Mouse (Mus musculus) bone marrow macrophage, adult 2 months (primary cell): ENCODE data around the gene Cry1. TPM values are rescaled to one million over a fixed set of nuclear protein-coding genes. Genes with fewer than 3 reads are reported as not detected.

Experiments
- H3K27ac ChIP-seq: 2 replicates; pipeline ENCODE4 v1.5.1; 2012; ENCODE audit warnings: low read depth, low read length; ENCODE audit not compliant: insufficient read depth
- H3K4me1 ChIP-seq: 2 replicates; pipeline ENCODE4 v1.6.1; 2012; ENCODE audit warnings: low read length; ENCODE audit not compliant: control insufficient read depth, insufficient read depth
- H3K4me3 ChIP-seq: 2 replicates; pipeline ENCODE4 v1.5.1; 2012; ENCODE audit warnings: mild to moderate bottlenecking, low read length, moderate library complexity; ENCODE audit not compliant: insufficient read depth
- CTCF ChIP-seq: IDR thresholded peaks from 2 replicates; pipeline ENCODE4 v1.5.1; 2012; ENCODE audit warnings: low read depth, mild to moderate bottlenecking, low read length, moderate library complexity
- POLR2A ChIP-seq: IDR thresholded peaks from 2 replicates; pipeline ENCODE4 v1.6.1; 2012; ENCODE audit warnings: mild to moderate bottlenecking, low read depth, low read length, borderline replicate concordance
- polyA plus RNA-seq: library from polyadenylated mRNA; stranded (reverse); fragments of >200 nt; gene quantifications from 2 replicates; pipeline ENCODE4 v1.2.4, GENCODE M21; 2012; ENCODE audit not compliant: missing spikeins, insufficient read depth, insufficient read length

Cry1 gene
- polyA plus RNA-seq, 1 experiment, result 3.6 TPM

GRCm38 (mm10) chr10:85127395-85128287 lies 57.2 kb downstream of the Cry1 start, which contains the start of gene Mterf2:
Mterf2 (minus strand) TSS chr10:85128027.
- Histone ChIP-seq H3K4me3 (peak within 1 kb of the TSS; percentile 52), H3K4me1 (peaks cover 17% of the 10 kb centered on the region), H3K27ac (no peak within 1 kb of the TSS)
- TF ChIP-seq CTCF (no peak), POLR2A (no peak)

GRCm38 (mm10) chr10:85125184-85125583 lies 59.7 kb downstream of the Cry1 start:
- Histone ChIP-seq H3K4me3 (no peak overlapping the region), H3K4me1 (peaks cover 17% of the 10 kb centered on the region), H3K27ac (no peak overlapping the region)
- TF ChIP-seq CTCF, result no peak
- TF ChIP-seq POLR2A, result no peak

DNA sequence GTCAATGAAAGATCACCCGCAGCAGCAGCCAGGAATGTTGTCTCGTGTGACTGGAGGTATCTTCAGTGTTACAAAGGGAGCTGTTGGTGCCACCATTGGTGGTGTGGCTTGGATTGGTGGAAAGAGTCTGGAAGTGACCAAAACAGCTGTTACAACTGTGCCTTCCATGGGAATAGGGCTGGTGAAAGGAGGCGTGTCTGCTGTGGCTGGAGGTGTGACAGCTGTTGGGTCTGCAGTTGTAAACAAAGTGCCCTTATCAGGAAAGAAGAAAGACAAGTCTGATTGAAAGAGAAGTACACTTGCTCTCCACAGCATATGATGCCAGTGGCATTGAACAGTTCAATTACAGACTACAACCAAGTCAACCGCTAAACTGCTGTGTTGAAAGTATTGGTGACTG lies 70.5 kb downstream of the Cry1 start:
- TF ChIP-seq CTCF (no peak), POLR2A (no peak)
- Histone ChIP-seq H3K27ac (no peak overlapping the region), H3K4me3 (no peak overlapping the region), H3K4me1 (no peaks in the 10 kb centered on the region)

- Histone ChIP-seq H3K4me1 (peaks cover 4% of the 10 kb centered on the region; the same call in 1 of the 2 replicates), H3K27ac (no peak overlapping the region), H3K4me3 (peak overlapping the region; percentile 97)
- no peak for TF ChIP-seq POLR2A
- no peak for TF ChIP-seq CTCF
Measured at GRCm38 (mm10) chr10:85103085-85103885, 81.6 kb downstream of the Cry1 start.

- peaks cover 4% of the 10 kb centered on the region; the same call in 1 of the 2 replicates for H3K4me1 ChIP-seq
- peak within 1 kb of the TSS; percentile 97 for H3K4me3 ChIP-seq
- TF ChIP-seq CTCF (no peak), POLR2A (no peak)
- no peak within 1 kb of the TSS for H3K27ac ChIP-seq
Measured at GRCm38 (mm10) chr10:85102247-85103084, 82.4 kb downstream of the Cry1 start, which contains the start of the genes Fhl4 and Tmem263. Fhl4 (minus strand) TSS chr10:85102495. Tmem263 (plus strand) TSS chr10:85102627.

DNA sequence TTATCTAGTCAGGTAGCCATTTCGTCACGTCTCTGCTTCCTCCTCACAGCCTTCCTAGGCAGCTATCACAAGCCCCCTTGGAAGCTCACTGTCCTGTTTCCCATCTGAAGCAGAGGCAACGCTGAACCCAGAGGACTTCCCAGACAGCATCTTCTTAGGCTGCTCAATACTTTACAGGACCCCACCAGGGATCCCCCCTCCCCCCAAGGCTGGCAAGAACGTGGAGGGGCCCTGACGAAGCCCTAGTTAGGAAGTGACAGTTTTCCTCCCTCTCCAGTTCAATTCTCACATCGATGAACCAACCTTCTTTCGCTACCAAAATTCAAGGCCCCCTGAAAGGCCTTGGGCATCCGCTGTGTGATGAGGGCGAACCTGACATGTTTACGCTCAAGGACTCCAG lies 83.0 kb downstream of the Cry1 start:
- no peak overlapping the region for H3K27ac ChIP-seq
- peak overlapping the region; percentile 67 for H3K4me3 ChIP-seq
- peaks cover 4% of the 10 kb centered on the region; the same call in 1 of the 2 replicates for H3K4me1 ChIP-seq
- TF ChIP-seq CTCF (no peak), POLR2A (no peak)

Other genes with a start within 250 kb of the Cry1 start
- not detected in 2 replicates for gene Fhl4, start 82.6 kb downstream of the Cry1 start, polyA plus RNA-seq
- 4.9 and 5.6 TPM in 2 replicates for gene Tmem263, start 82.4 kb downstream of the Cry1 start, polyA plus RNA-seq
- gene Mterf2, start 57.0 kb downstream of the Cry1 start, polyA plus RNA-seq, result 0.51 TPM in 1 of 2 replicates, not detected in the other
- 3.4 and 3.6 TPM in 2 replicates for gene Btbd11, start 201.8 kb upstream of the Cry1 start, polyA plus RNA-seq